Mouse (Mus musculus) MEL (cell line): Measurements from ENCODE around the gene Il1rapl2.
"Not testable (repeated sequence)": the region's sequence is repeated elsewhere in the genome, so short reads cannot be mapped to it uniquely, and the experiment has no call there.

Experiments
- ELF1 ChIP-seq: IDR thresholded peaks from 2 replicates; pipeline ENCODE4 v1.6.1; 2014; ENCODE audit warnings: low read depth, mild to moderate bottlenecking, inconsistent platforms, low read length, improper control_type of control experiment, moderate library complexity
- JUND ChIP-seq: IDR thresholded peaks from 2 replicates; pipeline ENCODE4 v1.6.1; 2011; ENCODE audit warnings: low read depth, mild to moderate bottlenecking, improper control_type of control experiment, low read length
- MYC ChIP-seq: IDR thresholded peaks from 2 replicates; pipeline ENCODE4 v1.6.1; 2011; ENCODE audit warnings: low read depth, mild to moderate bottlenecking, low read length, improper control_type of control experiment, moderate library complexity
- POLR2A ChIP-seq, 2 experiments: IDR thresholded peaks; 2 replicates each; pipeline ENCODE4 v1.6.1; 2011 to 2012; ENCODE audit warnings: low read length in 2 of 2, mild to moderate bottlenecking in 2 of 2, control low read depth in 1 of 2, improper control_type of control experiment in 1 of 2, low read depth in 1 of 2, moderate library complexity in 1 of 2; ENCODE audit not compliant: control insufficient read depth in 1 of 2, insufficient read depth in 1 of 2, poor library complexity in 1 of 2
- RAD21 ChIP-seq: IDR thresholded peaks from 2 replicates; pipeline ENCODE4 v1.6.1; 2011; ENCODE audit warnings: mild to moderate bottlenecking, low read depth, low read length, improper control_type of control experiment
- SMC3 ChIP-seq: IDR thresholded peaks from 2 replicates; pipeline ENCODE4 v1.6.1; 2011; ENCODE audit warnings: low read depth, low read length, improper control_type of control experiment
- TCF12 ChIP-seq: IDR thresholded peaks from 2 replicates; pipeline ENCODE4 v1.6.1; 2014; ENCODE audit warnings: low read depth, mild to moderate bottlenecking, inconsistent platforms, low read length, improper control_type of control experiment, moderate library complexity
- UBTF ChIP-seq: IDR thresholded peaks from 2 replicates; pipeline ENCODE4 v1.6.1; 2012; ENCODE audit warnings: low read depth, mild to moderate bottlenecking, inconsistent platforms, low read length, improper control_type of control experiment, moderate library complexity, borderline replicate concordance; ENCODE audit not compliant: insufficient read depth

GRCm38 (mm10) chrX:138348736-138349135, 778.3 kb downstream of the Il1rapl2 start:
- TF ChIP-seq POLR2A (IDR thresholded peaks at IDR 0.05; ENCODE audit: control insufficient read depth in 1 of 2, insufficient read depth in 1 of 2, low read depth in 1 of 2, low read length in 2 of 2, poor library complexity in 1 of 2); JUND; UBTF; MYC; ELF1; TCF12; SMC3; RAD21: not testable (repeated sequence)
